Mouse (Mus musculus) forebrain, postnatal 0 days (tissue): ENCODE data around the gene Ercc6. TPM values are rescaled to one million over a fixed set of nuclear protein-coding genes. Genes with fewer than 3 reads are reported as not detected.

ENCODE experiments used
- ATAC-seq: fragments of 200-750 bp; cut with Nextera tagmentation; 2 replicates; pipeline ENCODE4 v1.8.0; 2017; ENCODE audit warnings: mild to moderate bottlenecking, moderate library complexity
- DNase-seq: peaks from one replicate; pipeline ENCODE4 v3.0.0-alpha.2; 2015
- H3K27ac ChIP-seq: fragments of 300-500 bp; sonication (generic); 2 replicates; pipeline ENCODE4 v1.5.1; 2014; ENCODE audit warnings: low read depth, mild to moderate bottlenecking, antibody characterized with exemption, low read length, moderate library complexity, mixed read lengths
- H3K27me3 ChIP-seq: fragments of 300-500 bp; sonication (generic); 2 replicates; pipeline ENCODE4 v1.6.1; 2014; ENCODE audit warnings: mild to moderate bottlenecking, low read length, mixed read lengths; ENCODE audit not compliant: insufficient read depth
- H3K36me3 ChIP-seq: fragments of 300-500 bp; sonication (generic); 2 replicates; pipeline ENCODE4 v1.6.1; 2014; ENCODE audit warnings: mild to moderate bottlenecking, moderate library complexity; ENCODE audit not compliant: insufficient read depth
- H3K4me1 ChIP-seq: fragments of 300-500 bp; sonication (generic); 2 replicates; pipeline ENCODE4 v1.6.1; 2014; ENCODE audit warnings: antibody characterized with exemption; ENCODE audit not compliant: insufficient read depth
- H3K4me2 ChIP-seq: fragments of 300-500 bp; sonication (generic); 2 replicates; pipeline ENCODE4 v1.6.1; 2014; ENCODE audit warnings: low read depth, mild to moderate bottlenecking, moderate library complexity
- H3K4me3 ChIP-seq: fragments of 300-500 bp; sonication (generic); 2 replicates; pipeline ENCODE4 v1.5.1; 2014; ENCODE audit warnings: low read depth, low read length, mixed read lengths
- H3K9ac ChIP-seq: fragments of 300-500 bp; sonication (generic); 2 replicates; pipeline ENCODE4 v1.6.1; 2014; ENCODE audit warnings: mild to moderate bottlenecking
- H3K9me3 ChIP-seq: fragments of 300-500 bp; sonication (generic); 2 replicates; pipeline ENCODE4 v1.6.1; 2016; ENCODE audit warnings: low read length
- CTCF ChIP-seq: sonication (generic); IDR thresholded peaks from 2 replicates; pipeline ENCODE4 v1.5.1; 2016; ENCODE audit warnings: antibody characterized with exemption, control low read depth, low read depth
- WGBS: fragments of 180-500 bp; shearing (Covaris S2); extraction: QIAGEN DNeasy Blood & Tissue Kit; methylation state at CpG from one replicate; pipeline ENCODE4 v1.1.7; 2014; 5-methylcytosine and 5-hydroxymethylcytosine counted together
- polyA plus RNA-seq: library from polyadenylated mRNA; unstranded; fragments of >200 nt; fragmentation: Nextera tagmentation; extraction: Ambion mirVana; gene quantifications from 2 replicates; pipeline ENCODE4 v1.2.1, GENCODE M21; 2015
- total RNA-seq: library from RNA; depleted of rRNA; stranded (reverse); fragments of >200 nt; gene quantifications from 2 replicates; pipeline ENCODE4 v1.2.3, GENCODE M21; 2014

The Ercc6 gene
- total and polyA plus RNA-seq, 2 experiments from 2014 or later, result 18.0 to 19.5 TPM

DNA sequence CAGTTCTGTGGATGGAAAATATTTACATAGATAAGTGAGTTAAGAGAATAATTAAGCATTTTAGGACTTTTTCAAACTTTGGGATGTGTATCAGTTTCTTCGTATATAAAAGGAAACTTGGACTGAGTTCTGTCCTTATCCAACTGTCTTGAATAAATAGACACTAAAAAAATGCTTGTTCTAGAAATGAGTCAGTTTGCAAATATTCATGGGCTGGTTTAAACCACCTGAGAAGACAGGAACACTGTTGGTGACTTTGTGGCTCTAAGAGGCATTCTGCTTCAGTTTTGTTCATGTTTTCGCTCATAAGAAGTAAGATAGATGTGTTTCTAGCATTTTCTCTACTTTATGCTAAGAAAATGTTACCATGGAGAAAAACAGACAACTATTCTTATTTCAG, 5.2 kb downstream of the Ercc6 start:
- Histone ChIP-seq H3K27ac (no peak overlapping the region), H3K27me3 (no peaks in the 10 kb centered on the region), H3K9me3 (no peaks in the 10 kb centered on the region), H3K4me1 (peaks cover 5% of the 10 kb centered on the region; the same call in 1 of the 2 replicates), H3K36me3 (peaks cover 46% of the 10 kb centered on the region), H3K4me2 (no peak overlapping the region), H3K4me3 (no peak overlapping the region), H3K9ac (no peak overlapping the region)
- ATAC-seq (no peak), DNase-seq (no peak)
- WGBS, result 97% methylated on average over 2 of the region's 2 CpGs
- no peak for TF ChIP-seq CTCF

DNA sequence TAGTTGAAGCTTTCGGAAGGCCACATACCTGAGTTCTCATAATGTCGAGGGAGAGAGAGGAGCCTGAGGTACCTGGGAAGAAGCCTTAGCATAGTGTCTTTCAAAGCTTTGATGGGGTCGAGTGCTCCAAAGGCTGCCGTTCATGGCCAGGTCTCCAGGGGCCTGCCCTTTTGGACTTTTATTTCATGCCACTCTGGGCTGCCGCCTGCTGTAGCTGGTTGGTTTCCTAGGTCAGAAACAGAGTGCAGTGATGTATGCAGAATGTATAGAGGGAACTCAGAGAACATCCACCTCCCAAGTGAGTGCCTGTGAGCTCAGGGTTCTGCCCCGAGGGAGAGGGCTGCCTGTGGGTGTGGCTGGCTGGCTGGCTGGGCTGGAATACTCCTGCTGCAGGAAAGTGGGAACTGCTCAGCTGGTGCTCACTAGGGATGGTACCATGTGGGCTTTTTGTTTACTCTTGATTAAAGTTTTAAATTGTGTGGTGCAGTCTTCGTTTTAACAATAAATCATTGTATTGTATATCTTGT, 7.1 kb downstream of the Ercc6 start:
- no peaks in the 10 kb centered on the region for H3K9me3 ChIP-seq
- H3K4me2 ChIP-seq, result no peak overlapping the region
- no peak for TF ChIP-seq CTCF
- 80% methylated on average over 7 of the region's 7 CpGs for WGBS
- peaks cover 46% of the 10 kb centered on the region for H3K36me3 ChIP-seq
- H3K4me1 ChIP-seq, result no peaks in the 10 kb centered on the region
- no peak overlapping the region for H3K4me3 ChIP-seq
- ATAC-seq (no peak), DNase-seq (no peak)
- H3K27me3 ChIP-seq, result no peaks in the 10 kb centered on the region
- no peak overlapping the region for H3K27ac ChIP-seq
- H3K9ac ChIP-seq, result no peak overlapping the region

- Histone ChIP-seq H3K4me2 (no peak overlapping the region), H3K9me3 (no peaks in the 10 kb centered on the region), H3K4me3 (no peak overlapping the region), H3K4me1 (no peaks in the 10 kb centered on the region), H3K36me3 (peaks cover 44% of the 10 kb centered on the region), H3K9ac (no peak overlapping the region), H3K27ac (no peak overlapping the region), H3K27me3 (no peaks in the 10 kb centered on the region)
- TF ChIP-seq CTCF, result no peak
- DNase-seq (no peak), ATAC-seq (no peak)
- 91% methylated on average over 2 of the region's 2 CpGs for WGBS
Measured at GRCm38 (mm10) chr14:32522336-32522735, 9.0 kb downstream of the Ercc6 start.

DNA sequence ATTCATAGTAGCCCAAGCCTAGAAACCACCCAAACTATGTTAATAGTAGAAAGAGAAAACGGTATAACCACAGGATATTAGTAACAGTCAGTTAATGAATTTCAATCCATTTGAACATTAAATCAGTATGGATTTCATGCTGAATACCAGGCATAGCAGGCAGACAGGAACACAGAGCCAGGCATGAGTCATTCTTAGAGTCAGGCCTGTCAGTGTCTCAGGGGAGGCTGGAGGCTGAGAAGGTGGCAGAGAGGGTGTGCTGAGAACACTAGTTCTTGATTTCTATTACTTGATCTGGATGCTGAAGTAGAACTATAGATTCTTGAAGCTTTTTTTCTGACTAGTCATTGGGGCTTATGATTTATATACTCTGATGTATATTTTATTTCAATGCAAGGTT, 10.8 kb downstream of the Ercc6 start:
- no peak for ATAC-seq
- no peak overlapping the region for H3K4me3 ChIP-seq
- no peaks in the 10 kb centered on the region for H3K9me3 ChIP-seq
- H3K4me2 ChIP-seq, result no peak overlapping the region
- peaks cover 43% of the 10 kb centered on the region for H3K36me3 ChIP-seq
- TF ChIP-seq CTCF, result no peak
- no peak overlapping the region for H3K27ac ChIP-seq
- no peaks in the 10 kb centered on the region for H3K27me3 ChIP-seq
- DNase-seq, result no peak
- no peak overlapping the region for H3K9ac ChIP-seq
- no peaks in the 10 kb centered on the region for H3K4me1 ChIP-seq
- 86% methylated on average over 1 of the region's 1 CpGs for WGBS

- no peaks in the 10 kb centered on the region for H3K4me1 ChIP-seq
- 67% methylated on average over 14 of the region's 14 CpGs for WGBS
- H3K27ac ChIP-seq, result no peak overlapping the region
- no peak overlapping the region for H3K4me2 ChIP-seq
- TF ChIP-seq CTCF, result no peak; the same call in 1 of the 2 replicates
- no peak overlapping the region for H3K4me3 ChIP-seq
- H3K36me3 ChIP-seq, result peaks cover 34% of the 10 kb centered on the region
- H3K9me3 ChIP-seq, result no peaks in the 10 kb centered on the region
- H3K9ac ChIP-seq, result no peak overlapping the region
- ATAC-seq, result no peak
- H3K27me3 ChIP-seq, result no peaks in the 10 kb centered on the region
- DNase-seq, result no peak
Measured at GRCm38 (mm10) chr14:32525996-32526705, 12.8 kb downstream of the Ercc6 start.

DNA sequence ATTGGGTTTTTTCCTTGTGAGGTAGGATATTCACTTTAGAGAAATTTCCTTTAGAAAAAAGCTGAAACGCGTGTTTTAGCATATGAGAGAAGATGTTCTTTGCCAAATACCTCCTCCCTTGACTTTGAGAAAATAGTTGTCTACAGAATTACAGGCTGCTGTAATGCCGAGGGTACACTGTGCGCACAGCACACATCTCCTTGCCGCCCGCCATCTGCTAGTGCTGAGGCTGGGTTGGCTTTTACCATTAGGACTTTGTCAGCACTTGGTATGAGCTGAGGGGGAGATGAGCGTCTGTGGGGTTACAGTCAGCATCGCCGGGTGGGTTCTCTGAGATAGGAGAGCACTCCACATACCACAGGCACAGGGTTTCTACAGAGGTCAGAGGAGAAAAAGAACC, 13.9 kb downstream of the Ercc6 start:
- H3K9me3 ChIP-seq, result no peaks in the 10 kb centered on the region
- no peak overlapping the region for H3K9ac ChIP-seq
- no peak overlapping the region for H3K4me2 ChIP-seq
- no peaks in the 10 kb centered on the region for H3K4me1 ChIP-seq
- H3K27me3 ChIP-seq, result no peaks in the 10 kb centered on the region
- DNase-seq, result no peak
- peaks cover 27% of the 10 kb centered on the region for H3K36me3 ChIP-seq
- ATAC-seq, result no peak
- 90% methylated on average over 9 of the region's 9 CpGs for WGBS
- no peak overlapping the region for H3K4me3 ChIP-seq
- TF ChIP-seq CTCF, result no peak
- no peak overlapping the region for H3K27ac ChIP-seq

GRCm38 (mm10) chr14:32529036-32529435, 15.7 kb downstream of the Ercc6 start:
- Histone ChIP-seq H3K4me3 (no peak overlapping the region), H3K9ac (no peak overlapping the region), H3K4me2 (no peak overlapping the region), H3K9me3 (no peaks in the 10 kb centered on the region), H3K36me3 (peaks cover 24% of the 10 kb centered on the region), H3K27me3 (no peaks in the 10 kb centered on the region), H3K27ac (no peak overlapping the region), H3K4me1 (no peaks in the 10 kb centered on the region)
- 89% methylated on average over 7 of the region's 7 CpGs for WGBS
- no peak for TF ChIP-seq CTCF
- no peak for DNase-seq
- no peak for ATAC-seq
